Mouse (Mus musculus) right cerebral cortex, adult 2 months (tissue): ENCODE measurements around the gene Kcnh1.

Experiments used
- DNase-seq, 2 experiments: peaks; one replicate each; pipeline ENCODE4 v3.0.0; 2021 to 2022; ENCODE audit warnings: low spot score in 2 of 2

Kcnh1 gene

DNA sequence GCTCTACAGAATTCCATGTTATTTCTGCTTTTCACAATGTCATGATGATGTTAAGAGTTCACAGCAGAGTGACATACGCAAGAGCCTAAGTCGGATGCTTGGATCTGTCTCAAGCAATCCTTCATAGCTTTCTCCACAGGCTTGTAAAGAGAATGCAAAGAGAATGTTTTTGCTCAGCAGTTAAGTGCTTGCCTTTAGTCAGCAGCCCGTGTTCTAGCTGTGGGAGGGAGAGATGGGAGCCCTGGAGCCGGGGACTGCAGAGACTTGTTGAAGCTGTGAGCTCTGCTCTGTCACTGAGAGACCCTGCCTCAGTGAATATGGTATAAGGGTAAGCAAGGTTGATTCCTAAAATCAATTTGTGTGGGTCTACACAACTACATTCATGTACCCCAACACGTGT is 78.3 kb downstream of the Kcnh1 start:
- no peak for DNase-seq

- DNase-seq, result no peak
Measured at GRCm38 (mm10) chr1:192269911-192270310, 79.3 kb downstream of the Kcnh1 start.

DNA sequence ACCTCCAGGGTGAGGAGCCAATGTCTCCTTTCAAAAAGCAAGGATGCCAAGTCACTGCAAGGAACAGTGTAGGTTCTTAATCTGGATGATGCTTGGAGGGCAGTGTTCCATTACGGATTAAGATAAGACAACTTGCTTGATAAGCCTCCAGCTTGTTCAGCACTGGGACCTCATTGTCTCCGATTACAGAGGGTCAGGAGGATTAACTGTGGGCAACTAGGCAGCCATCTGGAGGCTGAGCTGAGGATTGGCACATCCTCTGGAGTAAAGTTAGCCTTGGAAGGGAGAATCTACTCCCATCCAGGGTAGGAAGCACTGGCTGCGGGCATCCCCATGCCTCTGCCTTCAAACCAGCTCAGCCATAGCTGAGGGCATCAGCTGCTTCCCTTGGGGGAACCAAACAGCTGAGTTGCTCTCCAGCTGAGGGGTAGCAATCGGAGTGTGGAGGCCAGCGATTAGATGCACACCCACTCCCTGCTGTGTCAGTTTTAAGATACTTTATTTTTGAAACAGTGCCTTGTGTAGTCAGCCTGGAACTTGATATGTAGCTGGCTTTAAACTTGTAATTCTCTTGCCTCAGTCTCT is 87.3 kb downstream of the Kcnh1 start:
- no peak for DNase-seq

- DNase-seq, result no peak
Measured at GRCm38 (mm10) chr1:192284340-192284739, 93.8 kb downstream of the Kcnh1 start.

DNA sequence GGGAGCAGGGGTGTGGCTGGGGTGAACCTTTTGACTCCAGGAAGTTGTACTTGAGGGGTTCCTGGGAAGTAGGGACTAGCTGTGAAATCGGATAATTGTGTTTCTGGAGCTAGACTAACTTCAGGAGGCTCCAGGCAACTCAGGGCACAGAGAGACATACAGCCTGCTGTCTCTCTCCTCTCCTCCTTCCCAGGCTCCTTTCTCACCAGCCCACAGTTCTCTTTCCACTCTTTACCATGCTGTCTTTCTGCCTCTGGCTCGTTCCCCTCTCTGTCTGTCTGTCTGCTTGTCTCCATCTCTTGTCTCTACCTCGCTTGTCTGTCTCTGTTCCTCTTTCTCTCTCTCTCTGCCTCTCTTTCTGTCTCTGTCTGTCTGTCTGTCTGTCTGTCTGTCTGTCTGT is 94.4 kb downstream of the Kcnh1 start:
- no peak for DNase-seq

- DNase-seq, result no peak
Measured at GRCm38 (mm10) chr1:192288456-192288855, 97.9 kb downstream of the Kcnh1 start.

GRCm38 (mm10) chr1:192291286-192291685 is 100.7 kb downstream of the Kcnh1 start:
- no peak for DNase-seq

DNA sequence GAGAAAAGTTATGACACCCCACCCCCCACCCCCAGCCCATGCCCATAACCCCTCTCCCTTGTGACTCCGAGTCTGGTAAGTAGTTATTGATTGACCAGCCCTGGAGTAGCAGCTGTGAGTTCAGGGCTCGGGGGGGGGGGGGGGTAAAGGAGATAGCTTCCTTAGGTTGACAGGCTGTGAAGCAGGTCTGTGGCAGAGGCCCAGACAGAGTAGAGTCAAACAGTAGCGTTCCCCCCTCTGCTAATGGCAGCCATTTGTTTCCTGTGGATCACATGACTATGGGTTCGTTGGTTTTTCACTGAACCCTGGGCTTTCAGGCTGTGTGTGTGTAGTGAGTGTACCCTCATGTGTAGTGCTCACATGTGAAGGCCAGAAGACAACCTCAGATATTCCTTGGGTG is 102.8 kb downstream of the Kcnh1 start:
- no peak for DNase-seq

DNA sequence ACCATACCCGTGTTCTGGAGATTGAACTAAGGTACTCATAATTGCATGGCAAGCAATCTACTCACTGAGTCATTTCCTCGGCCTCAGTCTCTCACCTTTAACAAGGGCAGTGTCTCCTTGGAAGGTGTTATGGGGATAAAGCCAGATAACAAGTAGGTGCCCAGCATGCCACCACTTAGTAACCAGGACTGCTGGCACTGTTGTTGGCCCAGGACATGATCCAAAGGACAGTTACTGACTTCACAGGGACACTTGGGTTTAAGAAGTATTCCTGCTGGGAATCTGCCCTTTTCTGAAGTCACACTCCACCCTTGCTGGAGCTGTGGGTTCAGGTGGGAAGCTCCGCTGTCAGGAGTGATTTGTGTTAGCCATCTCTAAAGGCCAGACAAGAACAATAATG is 103.3 kb downstream of the Kcnh1 start:
- no peak for DNase-seq

DNA sequence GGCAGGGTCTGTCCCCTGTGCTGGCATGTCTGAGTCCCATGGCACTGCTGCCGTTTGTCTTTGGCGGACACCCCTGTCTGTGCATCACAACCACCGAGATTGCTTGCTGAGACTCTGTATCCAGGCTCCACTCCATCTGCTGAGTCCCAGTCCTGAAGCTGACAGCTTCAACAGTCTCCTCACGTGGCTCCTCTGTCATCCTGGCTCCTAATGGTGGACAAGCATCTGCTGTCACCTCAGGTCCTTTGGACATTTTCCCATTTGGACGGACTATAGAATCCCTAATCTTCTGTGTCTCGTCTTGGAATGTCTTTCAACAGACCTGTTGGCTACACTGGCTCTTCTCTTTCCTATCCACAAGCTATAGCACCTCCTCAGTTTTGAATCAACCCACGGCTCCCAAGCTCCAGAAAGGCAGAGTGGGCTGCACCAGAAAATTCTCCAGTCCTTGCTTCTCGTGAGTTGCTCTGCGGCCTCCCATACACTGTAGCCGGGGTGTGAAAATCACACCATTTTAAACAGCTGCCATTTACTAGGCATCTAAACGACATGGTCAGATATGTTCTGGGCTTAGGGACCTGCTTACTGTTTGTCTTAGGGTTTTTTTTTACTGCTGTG is 104.8 kb downstream of the Kcnh1 start:
- DNase-seq, result no peak

GRCm38 (mm10) chr1:192295902-192296301 is 105.3 kb downstream of the Kcnh1 start:
- no peak for DNase-seq

DNA sequence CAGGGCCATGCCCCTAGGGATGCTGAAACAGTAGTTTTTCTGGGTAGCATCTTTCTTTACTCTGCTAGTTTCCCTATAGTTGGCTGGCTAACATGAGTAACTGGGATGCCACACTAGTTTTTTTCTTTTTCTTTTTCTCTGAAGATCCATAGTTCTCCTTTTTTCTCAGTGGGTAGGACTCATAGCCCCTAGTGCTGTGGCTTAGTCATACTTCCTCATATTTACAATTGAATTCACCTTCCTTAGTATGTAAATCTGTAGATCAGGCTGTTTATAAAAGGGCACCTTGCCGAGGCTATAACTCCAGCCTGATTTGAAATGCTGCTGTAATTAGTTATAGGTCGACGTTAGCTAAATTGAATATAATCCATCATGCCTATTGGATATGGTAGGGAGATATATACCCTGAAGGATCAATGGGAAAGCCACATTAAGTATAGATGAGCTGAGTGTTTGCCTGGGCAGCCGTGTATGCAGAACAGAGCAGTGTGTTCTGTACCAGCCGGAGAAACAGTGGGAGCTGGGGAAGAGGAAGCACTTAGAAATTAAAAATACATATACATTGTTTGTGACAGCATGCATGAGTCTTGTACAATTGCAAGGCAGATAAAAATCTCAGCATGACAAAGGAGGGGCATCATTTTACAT is 107.0 kb downstream of the Kcnh1 start:
- no peak for DNase-seq

DNA sequence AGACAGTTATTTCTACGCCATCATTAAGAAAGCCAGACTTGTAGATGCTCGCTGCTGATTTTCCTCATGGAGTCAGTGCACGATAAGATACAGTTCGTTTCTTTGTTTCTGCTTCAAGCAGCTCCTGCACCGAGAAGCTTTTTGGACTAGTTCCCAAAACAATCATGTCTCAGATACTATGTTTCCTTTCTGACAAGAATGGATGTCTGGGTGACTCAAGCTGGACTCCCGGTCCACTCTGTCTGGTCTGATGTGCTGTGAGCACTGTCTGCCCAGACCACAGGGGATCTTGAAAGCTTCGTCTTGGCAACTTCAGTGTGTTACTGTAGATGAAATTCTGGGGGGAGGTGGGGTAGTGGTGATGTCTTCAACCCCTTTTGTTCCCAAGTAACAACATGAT is 109.8 kb downstream of the Kcnh1 start:
- no peak for DNase-seq

DNA sequence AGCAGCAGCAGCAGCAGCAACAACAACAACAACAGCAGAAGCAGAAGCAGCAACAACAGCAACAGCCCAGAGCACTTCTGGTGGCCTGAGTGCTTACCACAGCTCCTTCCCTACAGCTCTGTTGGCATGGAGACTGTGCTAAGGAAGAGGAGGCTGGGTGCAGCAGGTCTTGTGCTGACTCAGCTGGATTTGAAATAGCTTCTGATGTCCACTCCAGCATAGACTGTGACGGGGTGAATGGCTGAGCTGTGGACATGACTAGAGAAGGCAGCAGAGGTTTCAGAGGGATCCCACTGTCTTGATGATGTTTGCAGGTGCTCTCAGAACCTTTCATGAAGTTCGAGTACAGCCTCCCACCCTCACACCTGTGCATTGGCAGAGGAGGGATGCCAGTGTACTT is 113.0 kb downstream of the Kcnh1 start:
- no peak for DNase-seq

GRCm38 (mm10) chr1:192305155-192305554 is 114.6 kb downstream of the Kcnh1 start:
- no peak for DNase-seq

GRCm38 (mm10) chr1:192307055-192307454 is 116.5 kb downstream of the Kcnh1 start:
- no peak for DNase-seq

DNA sequence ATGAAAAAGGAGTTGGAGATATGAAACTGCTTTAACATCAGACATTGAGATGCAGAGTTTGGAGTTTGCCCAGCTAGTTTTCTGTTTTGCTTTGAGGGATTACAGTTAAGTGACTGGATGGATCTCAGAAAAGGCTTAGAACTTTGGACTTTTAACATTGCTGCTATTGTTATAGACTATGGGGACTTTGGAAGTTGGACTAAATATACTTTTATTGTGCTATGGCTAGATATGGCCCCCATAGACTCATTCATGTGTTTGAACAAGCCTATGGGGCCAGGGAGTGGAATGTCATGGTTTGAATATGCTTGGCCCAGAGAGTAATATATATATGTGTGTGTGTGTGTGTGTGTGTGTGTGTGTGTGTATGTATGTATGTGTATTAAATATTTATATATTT is 120.7 kb downstream of the Kcnh1 start:
- no peak for DNase-seq

- no peak for DNase-seq
Measured at GRCm38 (mm10) chr1:192311851-192312438, 121.4 kb downstream of the Kcnh1 start.

GRCm38 (mm10) chr1:192312446-192312845 is 121.9 kb downstream of the Kcnh1 start:
- DNase-seq, result no peak

- no peak for DNase-seq
Measured at GRCm38 (mm10) chr1:192312998-192313397, 122.4 kb downstream of the Kcnh1 start.

DNA sequence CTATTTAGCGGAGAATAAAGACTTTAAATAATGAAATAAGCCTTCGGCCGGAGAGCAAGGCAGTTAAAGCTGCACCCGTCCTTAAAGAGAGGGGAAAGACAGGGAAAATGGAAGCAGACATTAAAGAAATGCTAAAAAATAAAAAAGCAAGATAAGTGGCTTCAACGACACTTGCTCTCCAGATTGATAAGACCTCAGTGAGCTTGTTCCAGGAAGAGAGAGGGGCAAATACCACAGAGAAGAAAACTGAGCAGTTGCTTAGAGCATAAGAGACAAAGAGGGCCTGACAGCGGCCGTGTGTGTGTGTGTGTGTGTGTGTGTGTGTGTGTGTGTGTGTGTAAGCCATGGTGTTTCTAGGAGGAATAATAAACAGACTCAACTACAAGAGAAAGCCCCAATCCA is 123.0 kb downstream of the Kcnh1 start:
- DNase-seq, result no peak

- DNase-seq, result no peak
Measured at GRCm38 (mm10) chr1:192314044-192314443, 123.5 kb downstream of the Kcnh1 start.
